ENCODE assay signal across 8 mouse cellular contexts in the genomic region with DNA sequence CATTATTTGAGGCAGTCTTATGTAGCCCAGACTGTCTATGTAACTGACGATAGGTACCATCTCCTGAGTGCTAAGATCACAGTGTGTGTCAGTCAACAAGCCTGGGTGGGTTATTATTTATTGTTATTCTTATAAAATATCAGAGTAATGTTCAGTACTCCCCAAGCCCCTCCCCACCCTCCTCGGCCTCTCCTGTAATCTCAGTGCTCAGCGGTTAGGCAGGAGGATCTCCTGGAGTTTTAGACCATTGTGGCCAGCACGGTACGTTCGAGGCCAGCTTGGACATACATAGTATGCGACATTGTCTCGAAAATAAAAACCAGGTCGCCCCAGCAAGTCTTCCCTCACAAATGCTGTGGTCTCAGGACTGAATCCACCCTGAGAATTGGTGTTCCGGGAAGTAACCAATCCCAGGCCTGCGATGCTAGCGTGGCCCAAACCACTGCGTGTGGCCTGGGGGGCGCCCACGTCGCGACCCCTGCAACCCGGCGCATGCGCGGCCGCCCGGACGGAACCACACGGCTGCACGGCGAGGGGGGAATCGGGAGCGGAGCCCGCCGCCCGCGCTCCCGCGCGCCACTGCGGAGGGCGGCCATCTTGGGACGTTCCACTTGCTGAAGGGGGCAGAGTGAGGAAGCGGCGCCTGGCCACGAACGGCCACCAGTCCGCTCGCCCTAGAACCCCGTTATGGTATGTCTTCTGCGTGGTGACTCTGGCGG. TPM values are rescaled to one million over a fixed set of nuclear protein-coding genes. Genes with fewer than 3 reads are reported as not detected.
A peak's percentile ranks its signal among the peaks of the same experiment; 100 is the strongest.
DNase-seq lines count a peak whose midpoint lies in the region; ATAC-seq and TF ChIP-seq lines count a peak whose summit lies in the region.
"Not testable (repeated sequence)": the region's sequence is repeated elsewhere in the genome, so short reads cannot be mapped to it uniquely, and the experiment has no call there.

No protein-coding gene starts in this region.

- H3K4me3 ChIP-seq in G1E (ENCODE audit: low read depth, low read length): peak overlapping the region; percentile 54; the same call in 1 of the 2 replicates
- peak overlapping the region; percentile 20; the same call in 1 of the 2 replicates for H3K4me3 ChIP-seq in hindbrain, embryonic 11.5 days (ENCODE audit: low read depth, low read length)
- peak overlapping the region; percentile 52 for H3K4me3 ChIP-seq in layer of hippocampus, adult 2 months
- H3K4me3 ChIP-seq in lung, adult 2 months (replicated peaks; ENCODE audit: extremely low read depth, low read depth, low read length): peak overlapping the region; percentile 60
- H3K4me3 ChIP-seq in neural tube, embryonic 12.5 days: not testable (repeated sequence)
- H3K4me3 ChIP-seq in testis, adult 2 months (ENCODE audit: control insufficient read depth, low read depth, low read length): peak overlapping the region; percentile 65

- not testable (repeated sequence) for H3K27ac ChIP-seq in hindbrain, embryonic 11.5 days (ENCODE audit: low read depth, low read length); neural tube, embryonic 12.5 days
- H3K27ac ChIP-seq in layer of hippocampus, adult 2 months: peak overlapping the region; percentile 97
- H3K27ac ChIP-seq in testis, adult 2 months (ENCODE audit: control insufficient read depth, insufficient read depth, low read depth, low read length): peak overlapping the region; percentile 81

- not testable (repeated sequence) for TF ChIP-seq CTCF in G1E (IDR thresholded peaks at IDR 0.05; ENCODE audit: low read depth, low read length); layer of hippocampus, adult 2 months (conservative IDR thresholded peaks at IDR 0.05); lung, adult 2 months (IDR thresholded peaks at IDR 0.05; ENCODE audit: insufficient read depth, low read length); testis, adult 2 months (IDR thresholded peaks at IDR 0.05; ENCODE audit: control insufficient read depth, insufficient read depth, insufficient replicate concordance, low read depth, low read length)

- not testable (repeated sequence) for H3K9me3 ChIP-seq in G1E (replicated peaks); hindbrain, embryonic 11.5 days (ENCODE audit: control insufficient read depth, low read length); neural tube, embryonic 12.5 days

- peak overlapping the region; percentile 32 for H3K4me2 ChIP-seq in hindbrain, embryonic 11.5 days (replicated peaks; ENCODE audit: low read depth, low read length)
- H3K4me2 ChIP-seq in neural tube, embryonic 12.5 days (replicated peaks): peak overlapping the region; percentile 49

- WGBS in hindbrain, embryonic 11.5 days: 20% methylated on average over 2 of the region's 48 CpGs
- 27% methylated on average over 26 of the region's 48 CpGs for WGBS in lung, adult 2 months
- 23% methylated on average over 13 of the region's 48 CpGs for WGBS in neural tube, embryonic 12.5 days

- H3K9ac ChIP-seq in hindbrain, embryonic 11.5 days (ENCODE audit: low read depth, low read length); neural tube, embryonic 12.5 days: not testable (repeated sequence)

- H3K27me3 ChIP-seq in G1E (ENCODE audit: insufficient read depth, low read length); hindbrain, embryonic 11.5 days (ENCODE audit: control insufficient read depth, insufficient read depth, low read length); neural tube, embryonic 12.5 days (replicated peaks); testis, adult 2 months (ENCODE audit: control insufficient read depth, insufficient read depth, low read length): not testable (repeated sequence)

- peak; percentile 50 for ATAC-seq in G1E (ENCODE audit: extremely low read depth, insufficient number of reproducible peaks, low FRiP score, poor library complexity, severe bottlenecking)
- ATAC-seq in hindbrain, embryonic 11.5 days (ENCODE audit: low FRiP score): peak; percentile 92
- peak; percentile 90 for ATAC-seq in neural tube, embryonic 12.5 days (ENCODE audit: low FRiP score, low read depth)

- H3K4me1 ChIP-seq in G1E (ENCODE audit: insufficient read depth, low read depth, low read length): peaks cover 23% of the 10 kb centered on the region
- not testable (repeated sequence) for H3K4me1 ChIP-seq in hindbrain, embryonic 11.5 days (replicated peaks; ENCODE audit: control insufficient read depth, insufficient read depth, low read length); lung, adult 2 months (ENCODE audit: control insufficient read depth, insufficient read depth, low read length); neural tube, embryonic 12.5 days; testis, adult 2 months (ENCODE audit: control insufficient read depth, insufficient read depth, low read length)

- H3K36me3 ChIP-seq in G1E (replicated peaks); hindbrain, embryonic 11.5 days (ENCODE audit: control insufficient read depth, insufficient read depth, low read length); neural tube, embryonic 12.5 days; testis, adult 2 months (ENCODE audit: control insufficient read depth, insufficient read depth, low read length): not testable (repeated sequence)

- not testable (repeated sequence) for TF ChIP-seq POLR2A in lung, adult 2 months (IDR thresholded peaks at IDR 0.05; ENCODE audit: borderline replicate concordance, extremely low read depth, low read depth, low read length); testis, adult 2 months (IDR thresholded peaks at IDR 0.05; ENCODE audit: control insufficient read depth, low read depth, low read length)

- not testable (repeated sequence) for DNase-seq in G1E (ENCODE audit: low spot score); hindbrain, embryonic 11.5 days (ENCODE audit: low spot score); lung, adult 2 months
- peak; percentile 83 to 93 for DNase-seq in cerebellum, postnatal 25 days
- DNase-seq in gastrocnemius, adult 18-20 months (ENCODE audit: low spot score): peak; percentile 77
- peak; percentile 81 to 84 for DNase-seq in layer of hippocampus, adult 2 months (ENCODE audit: low spot score in 2 of 2)

RNA-seq across cellular contexts. Expression of gene Was, which starts 5.9 kb away (rescaled TPM):
- total RNA-seq in G1E (2014; fragmentation: Nextera tagmentation) (86.1 and 101 TPM in 2 replicates), G1E (2017) (99.6 and 105 TPM in 2 replicates)
- polyA plus RNA-seq in G1E (2012): 198 and 247 TPM in 2 replicates
- total RNA-seq in gastrocnemius, adult 18-20 months (2021): under 1 TPM; 0.21 to 0.52 TPM
- polyA plus RNA-seq in hindbrain, embryonic 11.5 days (2014; fragmentation: Nextera tagmentation; extraction: Ambion mirVana): 0.49 and 0.91 TPM in 2 replicates
- 1 to 10 TPM in 1 of 2 experiments, under 1 TPM in 1; 0.98 to 2.0 TPM for total RNA-seq in layer of hippocampus, adult 2 months (2021)
- polyA plus RNA-seq in lung, adult 2 months (2012; rRNA removed): 9.4 and 9.7 TPM in 2 replicates
- 0.22 and 0.23 TPM in 2 replicates for polyA plus RNA-seq in neural tube, embryonic 12.5 days (2016; fragmentation: Nextera tagmentation; extraction: Ambion mirVana)
- polyA plus RNA-seq in testis, adult 2 months (2012; rRNA removed): 0.13 and 0.20 TPM in 2 replicates

RNA-seq across cellular contexts. Expression of gene Suv39h1, which starts 21.7 kb away (rescaled TPM):
- 64.5 and 66.6 TPM in 2 replicates for total RNA-seq in G1E (2014; fragmentation: Nextera tagmentation)
- total RNA-seq in G1E (2017): 69.7 and 70.5 TPM in 2 replicates
- polyA plus RNA-seq in G1E (2012): 15.0 and 23.6 TPM in 2 replicates
- total RNA-seq in gastrocnemius, adult 18-20 months (2021): 1 to 10 TPM; 4.5 TPM
- polyA plus RNA-seq in hindbrain, embryonic 11.5 days (2014; fragmentation: Nextera tagmentation; extraction: Ambion mirVana): 59.8 and 68.7 TPM in 2 replicates
- total RNA-seq in layer of hippocampus, adult 2 months (2021): 10 to 100 TPM; 20.2 to 20.3 TPM
- 9.0 and 10.6 TPM in 2 replicates for polyA plus RNA-seq in lung, adult 2 months (2012; rRNA removed)
- polyA plus RNA-seq in neural tube, embryonic 12.5 days (2016; fragmentation: Nextera tagmentation; extraction: Ambion mirVana): 58.3 and 63.2 TPM in 2 replicates
- polyA plus RNA-seq in testis, adult 2 months (2012; rRNA removed): 8.1 and 10.0 TPM in 2 replicates

RNA-seq across cellular contexts. Expression of gene Wdr13, which starts 36.5 kb away (rescaled TPM):
- 22.2 and 31.1 TPM in 2 replicates for total RNA-seq in G1E (2014; fragmentation: Nextera tagmentation)
- total RNA-seq in G1E (2017): 24.6 and 27.6 TPM in 2 replicates
- 30.1 and 34.3 TPM in 2 replicates for polyA plus RNA-seq in G1E (2012)
- total RNA-seq in gastrocnemius, adult 18-20 months (2021): 10 to 100 TPM in 1 of 2 experiments, 1 to 10 TPM in 1; 8.7 to 10.1 TPM
- 25.6 and 30.8 TPM in 2 replicates for polyA plus RNA-seq in hindbrain, embryonic 11.5 days (2014; fragmentation: Nextera tagmentation; extraction: Ambion mirVana)
- 100 to 1,000 TPM; 208 to 235 TPM for total RNA-seq in layer of hippocampus, adult 2 months (2021)
- 137 and 139 TPM in 2 replicates for polyA plus RNA-seq in lung, adult 2 months (2012; rRNA removed)
- polyA plus RNA-seq in neural tube, embryonic 12.5 days (2016; fragmentation: Nextera tagmentation; extraction: Ambion mirVana): 42.6 and 45.0 TPM in 2 replicates
- 70.5 and 78.2 TPM in 2 replicates for polyA plus RNA-seq in testis, adult 2 months (2012; rRNA removed)

RNA-seq across cellular contexts. Expression of gene Rbm3, which starts 49.5 kb away (rescaled TPM):
- total RNA-seq in G1E (2014; fragmentation: Nextera tagmentation) (460 and 585 TPM in 2 replicates), G1E (2017) (1,150 and 1,311 TPM in 2 replicates)
- polyA plus RNA-seq in G1E (2012): 125 and 248 TPM in 2 replicates
- 10 to 100 TPM; 48.0 to 90.4 TPM for total RNA-seq in gastrocnemius, adult 18-20 months (2021)
- 450 and 452 TPM in 2 replicates for polyA plus RNA-seq in hindbrain, embryonic 11.5 days (2014; fragmentation: Nextera tagmentation; extraction: Ambion mirVana)
- 100 to 1,000 TPM; 111 to 133 TPM for total RNA-seq in layer of hippocampus, adult 2 months (2021)
- polyA plus RNA-seq in lung, adult 2 months (2012; rRNA removed): 60.2 and 92.3 TPM in 2 replicates
- polyA plus RNA-seq in neural tube, embryonic 12.5 days (2016; fragmentation: Nextera tagmentation; extraction: Ambion mirVana): 397 and 400 TPM in 2 replicates
- polyA plus RNA-seq in testis, adult 2 months (2012; rRNA removed): 18.4 and 19.6 TPM in 2 replicates

Comparison
In these comparisons a context has a peak if more than half of its experiments do, and no peak if none do; other contexts are left out.
1. RNA of gene Was, which starts 5.9 kb away (polyA plus RNA-seq): 198 to 247 TPM in G1E; 9.4 to 9.7 TPM in lung, adult 2 months, 0.49 to 0.91 TPM in hindbrain, embryonic 11.5 days, 0.22 to 0.23 TPM in neural tube, embryonic 12.5 days and 0.13 to 0.20 TPM in testis, adult 2 months; every median in the first group is over 10 times any median in the second.
2. Peak in every context shown above with its lines, with median percentiles within 50 percentile points of each other: ATAC-seq.